18 mouse cellular contexts compared by ENCODE assay signal in the genomic region with DNA sequence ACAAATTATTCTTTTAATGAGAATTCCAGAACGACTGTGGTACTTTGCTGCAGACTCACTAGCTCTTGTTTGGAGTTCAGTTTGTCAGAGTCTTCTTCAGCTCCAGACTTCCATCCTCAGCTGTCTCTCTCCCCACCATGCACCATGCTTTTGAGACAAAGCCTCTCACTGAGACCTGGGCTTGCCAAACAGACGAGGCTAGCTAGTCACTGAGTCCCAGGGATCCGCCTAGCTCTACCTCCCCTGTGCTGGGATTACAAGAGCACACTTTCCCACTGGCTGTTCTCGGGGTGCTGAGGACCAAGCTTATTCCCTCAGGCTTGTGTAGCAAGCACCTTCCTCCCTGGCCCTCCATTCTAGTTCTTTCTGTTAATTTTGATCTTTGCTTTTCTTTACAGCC. TPM values are rescaled to one million over a fixed set of nuclear protein-coding genes. Genes with fewer than 3 reads are reported as not detected.
DNase-seq lines count a peak whose midpoint lies in the region; ATAC-seq and TF ChIP-seq lines count a peak whose summit lies in the region.
"Had no signal": no experiment of that assay in that cellular context is flagged by ENCODE, and none has a peak within 500 bp of the region (broad histone marks: within the 10 kb centered on the region; RNA-seq: fewer than 3 reads in every experiment).

No protein-coding gene starts in this region.

- no peak for TF ChIP-seq EP300 in liver, postnatal 0 days (IDR thresholded peaks at IDR 0.05; ENCODE audit: low read depth)

- no peak for TF ChIP-seq CTCF in liver, postnatal 0 days (IDR thresholded peaks at IDR 0.05; ENCODE audit: low read depth)

- no peak overlapping the region for H3K4me3 ChIP-seq in heart, embryonic 12.5 days
- H3K4me3 ChIP-seq in liver, embryonic 12.5 days, result no peak overlapping the region
- H3K4me3 ChIP-seq in liver, postnatal 0 days (ENCODE audit: low read depth, low read length), result no peak overlapping the region
- H3K4me3 ChIP-seq in embryonic facial prominence, embryonic 13.5 days, result no peak overlapping the region
- no peak overlapping the region for H3K4me3 ChIP-seq in limb, embryonic 15.5 days
- H3K4me3 ChIP-seq: neural tube, embryonic 13.5 days had no signal

- peaks cover 58% of the 10 kb centered on the region for H3K4me1 ChIP-seq in heart, embryonic 12.5 days (replicated peaks)
- H3K4me1 ChIP-seq in liver, embryonic 12.5 days, result peaks cover 59% of the 10 kb centered on the region
- peaks cover 12% of the 10 kb centered on the region for H3K4me1 ChIP-seq in liver, postnatal 0 days (ENCODE audit: insufficient read depth)
- H3K4me1 ChIP-seq in embryonic facial prominence, embryonic 13.5 days, result peaks cover 28% of the 10 kb centered on the region
- H3K4me1 ChIP-seq in limb, embryonic 15.5 days, result peaks cover 14% of the 10 kb centered on the region; the same call in 1 of the 2 replicates

- peak overlapping the region; percentile 81 for H3K27ac ChIP-seq in heart, embryonic 12.5 days (ENCODE audit: poor library complexity, severe bottlenecking)
- H3K27ac ChIP-seq in liver, embryonic 12.5 days, result peak overlapping the region; percentile 32; the same call in 1 of the 2 replicates
- H3K27ac ChIP-seq in liver, postnatal 0 days (ENCODE audit: low read depth), result no peak overlapping the region
- H3K27ac ChIP-seq in embryonic facial prominence, embryonic 13.5 days, result peak overlapping the region; percentile 71
- peak overlapping the region; percentile 23; the same call in 1 of the 2 replicates for H3K27ac ChIP-seq in limb, embryonic 15.5 days
- H3K27ac ChIP-seq: liver, embryonic 14.5 days; neural tube, embryonic 13.5 days had no signal

- peak overlapping the region; percentile 20; the same call in 1 of the 2 replicates for H3K9ac ChIP-seq in heart, embryonic 12.5 days
- H3K9ac ChIP-seq in liver, embryonic 12.5 days, result no peak overlapping the region
- no peak overlapping the region for H3K9ac ChIP-seq in liver, postnatal 0 days (replicated peaks)
- H3K9ac ChIP-seq in embryonic facial prominence, embryonic 13.5 days, result no peak overlapping the region
- no peak overlapping the region for H3K9ac ChIP-seq in limb, embryonic 15.5 days
- H3K9ac ChIP-seq: forebrain, postnatal 0 days; liver, embryonic 14.5 days; neural tube, embryonic 13.5 days had no signal

- no peaks in the 10 kb centered on the region for H3K27me3 ChIP-seq in heart, embryonic 12.5 days (replicated peaks)
- H3K27me3 ChIP-seq in liver, embryonic 12.5 days (replicated peaks), result no peaks in the 10 kb centered on the region
- H3K27me3 ChIP-seq in liver, postnatal 0 days (ENCODE audit: insufficient read depth, low read length), result no peaks in the 10 kb centered on the region
- no peaks in the 10 kb centered on the region for H3K27me3 ChIP-seq in embryonic facial prominence, embryonic 13.5 days
- peaks cover 4% of the 10 kb centered on the region; the same call in 1 of the 2 replicates for H3K27me3 ChIP-seq in limb, embryonic 15.5 days
- H3K27me3 ChIP-seq: neural tube, embryonic 13.5 days had no signal

- DNase-seq in heart, postnatal 25 days (ENCODE audit: low spot score), result no peak
- no peak for DNase-seq in liver, postnatal 0 days
- DNase-seq in cerebellum, adult 8-10 months, result no peak
- DNase-seq in frontal cortex, adult 2 months (ENCODE audit: extremely low spot score in 1 of 2, low spot score in 1 of 2), result no peak
- DNase-seq: cerebellum, postnatal 14 days; forebrain, postnatal 0 days; gastrocnemius, postnatal 14 days; kidney, adult 8-10 months; thymus, postnatal 25 days had no signal

- peak overlapping the region; percentile 48; the same call in 1 of the 2 replicates for H3K4me2 ChIP-seq in heart, embryonic 12.5 days
- H3K4me2 ChIP-seq in liver, embryonic 12.5 days, result no peak overlapping the region
- H3K4me2 ChIP-seq in liver, postnatal 0 days (ENCODE audit: low read depth, low read length), result no peak overlapping the region
- H3K4me2 ChIP-seq in embryonic facial prominence, embryonic 13.5 days, result no peak overlapping the region
- no peak overlapping the region for H3K4me2 ChIP-seq in limb, embryonic 15.5 days
- H3K4me2 ChIP-seq: neural tube, embryonic 13.5 days had no signal

- WGBS in heart, embryonic 12.5 days, result 76% methylated on average over 4 of the region's 4 CpGs
- WGBS in liver, embryonic 12.5 days (ENCODE audit: insufficient replicate concordance), result 70% methylated on average over 4 of the region's 4 CpGs
- 57% methylated on average over 4 of the region's 4 CpGs for WGBS in liver, postnatal 0 days (ENCODE audit: insufficient replicate concordance)
- WGBS in embryonic facial prominence, embryonic 13.5 days, result 71% methylated on average over 4 of the region's 4 CpGs
- 63% methylated on average over 4 of the region's 4 CpGs for WGBS in limb, embryonic 15.5 days

- H3K9me3 ChIP-seq in heart, embryonic 12.5 days (replicated peaks), result no peaks in the 10 kb centered on the region; the same call in 1 of the 2 replicates
- no peaks in the 10 kb centered on the region for H3K9me3 ChIP-seq in liver, embryonic 12.5 days (replicated peaks)
- no peaks in the 10 kb centered on the region for H3K9me3 ChIP-seq in liver, postnatal 0 days (ENCODE audit: low read length)
- no peaks in the 10 kb centered on the region for H3K9me3 ChIP-seq in embryonic facial prominence, embryonic 13.5 days
- H3K9me3 ChIP-seq in limb, embryonic 15.5 days, result no peaks in the 10 kb centered on the region
- H3K9me3 ChIP-seq: neural tube, embryonic 13.5 days had no signal

- intact Hi-C loops in heart, postnatal 25 days (cut with DNase I), result no loop called here

- no peak for ATAC-seq in heart, embryonic 12.5 days (ENCODE audit: insufficient number of reproducible peaks, low FRiP score)
- no peak for ATAC-seq in liver, embryonic 12.5 days
- no peak for ATAC-seq in liver, postnatal 0 days
- ATAC-seq in embryonic facial prominence, embryonic 13.5 days (ENCODE audit: insufficient number of reproducible peaks, insufficient read depth, low FRiP score, low TSS enrichment, low read depth), result no peak
- ATAC-seq in limb, embryonic 15.5 days (ENCODE audit: insufficient number of reproducible peaks, low FRiP score, low TSS enrichment, low read depth), result no peak
- ATAC-seq: forebrain, postnatal 0 days; lung, postnatal 0 days had no signal

- H3K36me3 ChIP-seq in heart, embryonic 12.5 days, result peaks cover 4% of the 10 kb centered on the region
- H3K36me3 ChIP-seq in liver, embryonic 12.5 days, result peaks cover 29% of the 10 kb centered on the region
- peaks cover 9% of the 10 kb centered on the region; the same call in 1 of the 2 replicates for H3K36me3 ChIP-seq in liver, postnatal 0 days (replicated peaks; ENCODE audit: insufficient read depth, low read length)
- H3K36me3 ChIP-seq in embryonic facial prominence, embryonic 13.5 days, result peaks cover 5% of the 10 kb centered on the region; the same call in 1 of the 2 replicates
- peaks cover 4% of the 10 kb centered on the region; the same call in 1 of the 2 replicates for H3K36me3 ChIP-seq in limb, embryonic 15.5 days

RNA-seq across cellular contexts. Expression of a gene that starts 13.1 kb away (rescaled TPM):
- 96.9 and 97.9 TPM in 2 replicates for polyA plus RNA-seq in heart, embryonic 12.5 days (2016; fragmentation: Nextera tagmentation; extraction: Ambion mirVana)
- 100 to 1,000 TPM; 114 to 127 TPM for total RNA-seq in heart, postnatal 25 days (2021)
- 35.3 and 36.6 TPM in 2 replicates for polyA plus RNA-seq in liver, embryonic 12.5 days (2016; fragmentation: Nextera tagmentation; extraction: Ambion mirVana)
- 25.5 and 27.1 TPM in 2 replicates for polyA plus RNA-seq in liver, postnatal 0 days (2015; fragmentation: Nextera tagmentation; extraction: Ambion mirVana)
- polyA plus RNA-seq in embryonic facial prominence, embryonic 13.5 days (2015; fragmentation: Nextera tagmentation; extraction: Ambion mirVana), result 65.9 and 69.1 TPM in 2 replicates
- polyA plus RNA-seq in limb, embryonic 15.5 days (2015; fragmentation: Nextera tagmentation; extraction: Ambion mirVana), result 85.2 and 108 TPM in 2 replicates
- polyA plus RNA-seq in frontal cortex, adult 2 months (2012; rRNA removed), result 165 and 175 TPM in 2 replicates

RNA-seq across cellular contexts. Expression of a gene that starts 18.1 kb away (rescaled TPM):
- 79.1 and 79.3 TPM in 2 replicates for polyA plus RNA-seq in heart, embryonic 12.5 days (2016; fragmentation: Nextera tagmentation; extraction: Ambion mirVana)
- 10 to 100 TPM; 63.0 to 64.0 TPM for total RNA-seq in heart, postnatal 25 days (2021)
- polyA plus RNA-seq in liver, embryonic 12.5 days (2016; fragmentation: Nextera tagmentation; extraction: Ambion mirVana), result 39.9 and 40.7 TPM in 2 replicates
- polyA plus RNA-seq in liver, postnatal 0 days (2015; fragmentation: Nextera tagmentation; extraction: Ambion mirVana), result 16.1 and 17.2 TPM in 2 replicates
- 84.4 and 88.3 TPM in 2 replicates for polyA plus RNA-seq in embryonic facial prominence, embryonic 13.5 days (2015; fragmentation: Nextera tagmentation; extraction: Ambion mirVana)
- polyA plus RNA-seq in limb, embryonic 15.5 days (2015; fragmentation: Nextera tagmentation; extraction: Ambion mirVana), result 77.0 and 81.4 TPM in 2 replicates
- polyA plus RNA-seq in frontal cortex, adult 2 months (2012; rRNA removed), result 56.0 and 63.3 TPM in 2 replicates

RNA-seq across cellular contexts. Expression of a gene that starts 29.0 kb away (rescaled TPM):
- 18.0 and 18.7 TPM in 2 replicates for polyA plus RNA-seq in heart, embryonic 12.5 days (2016; fragmentation: Nextera tagmentation; extraction: Ambion mirVana)
- 10 to 100 TPM; 62.9 to 66.5 TPM for total RNA-seq in heart, postnatal 25 days (2021)
- polyA plus RNA-seq in liver, embryonic 12.5 days (2016; fragmentation: Nextera tagmentation; extraction: Ambion mirVana), result 0.05 and 0.10 TPM in 2 replicates
- polyA plus RNA-seq in liver, postnatal 0 days (2015; fragmentation: Nextera tagmentation; extraction: Ambion mirVana), result 0.11 and 0.77 TPM in 2 replicates
- 0.54 and 1.0 TPM in 2 replicates for polyA plus RNA-seq in embryonic facial prominence, embryonic 13.5 days (2015; fragmentation: Nextera tagmentation; extraction: Ambion mirVana)
- polyA plus RNA-seq in limb, embryonic 15.5 days (2015; fragmentation: Nextera tagmentation; extraction: Ambion mirVana), result 7.2 and 17.3 TPM in 2 replicates
- 0.15 TPM in 1 of 2 replicates, not detected in the other for polyA plus RNA-seq in frontal cortex, adult 2 months (2012; rRNA removed)
- total RNA-seq: layer of hippocampus, postnatal 14 days; monocyte, adult 5-6 weeks had no signal
- polyA plus RNA-seq: liver, embryonic 14.5 days had no signal

RNA-seq across cellular contexts. Expression of a gene that starts 44.6 kb away (rescaled TPM):
- polyA plus RNA-seq in heart, embryonic 12.5 days (2016; fragmentation: Nextera tagmentation; extraction: Ambion mirVana), result 28.7 and 29.9 TPM in 2 replicates
- 10 to 100 TPM; 33.3 to 36.4 TPM for total RNA-seq in heart, postnatal 25 days (2021)
- 19.6 and 19.9 TPM in 2 replicates for polyA plus RNA-seq in liver, embryonic 12.5 days (2016; fragmentation: Nextera tagmentation; extraction: Ambion mirVana)
- 17.5 and 20.3 TPM in 2 replicates for polyA plus RNA-seq in liver, postnatal 0 days (2015; fragmentation: Nextera tagmentation; extraction: Ambion mirVana)
- polyA plus RNA-seq in embryonic facial prominence, embryonic 13.5 days (2015; fragmentation: Nextera tagmentation; extraction: Ambion mirVana), result 39.3 and 43.7 TPM in 2 replicates
- 38.5 and 40.3 TPM in 2 replicates for polyA plus RNA-seq in limb, embryonic 15.5 days (2015; fragmentation: Nextera tagmentation; extraction: Ambion mirVana)
- polyA plus RNA-seq in frontal cortex, adult 2 months (2012; rRNA removed), result 9.3 and 11.5 TPM in 2 replicates
